Mouse (Mus musculus): ENCODE measurements at regions not wholly inside any gene's neighbourhood (a gene's known extent, or its start where the extent isn't known, plus 50 kb on each side); places are given as distances from the start of the nearest gene placed in this dataset.

- dilution Hi-C loops (cut with MboI; ENCODE audit: extremely low pct_ligation_motif_present, extremely low pct_unique_long_range_greater_than_20kb, low sequenced_read_pairs) (no loop called here), in situ Hi-C loops (cut with MboI; ENCODE audit: low pct_ligation_motif_present, low pct_unique_long_range_greater_than_20kb, low sequenced_read_pairs) (no loop called here)
- DNase-seq (ENCODE audit: extremely low read depth): no peak
- Histone ChIP-seq H3K9me3 (replicated peaks; ENCODE audit: low read length) (no peaks in the 10 kb centered on the region), H3K4me1 (ENCODE audit: control insufficient read depth in 1 of 2, insufficient read depth in 2 of 2) (no peaks in the 10 kb centered on the region), H3K27ac (ENCODE audit: insufficient read depth, low read depth) (no peak overlapping the region), H3K79me2 (replicated peaks; ENCODE audit: control insufficient read depth, extremely low read depth, insufficient read depth, poor library complexity, severe bottlenecking) (no peaks in the 10 kb centered on the region), H3K36me3 (replicated peaks in 1 of 2; ENCODE audit: control insufficient read depth in 1 of 2, insufficient read depth in 1 of 2, low read length in 1 of 2) (no peaks in the 10 kb centered on the region), H3K27me3 (replicated peaks) (no peaks in the 10 kb centered on the region), H3K4me3 (replicated peaks in 1 of 3; ENCODE audit: low read depth in 2 of 3, low read length in 2 of 3, poor library complexity in 1 of 3) (no peak overlapping the region), H3K4me2 (ENCODE audit: insufficient read depth, low read depth, poor library complexity, severe bottlenecking) (no peak overlapping the region), H3K9ac (ENCODE audit: insufficient read depth, low read depth) (no peak overlapping the region)
- TF ChIP-seq E2F4 (IDR thresholded peaks at IDR 0.05; ENCODE audit: insufficient replicate concordance, low read depth, low read length) (no peak), TCF12 (IDR thresholded peaks at IDR 0.05; ENCODE audit: low read depth, low read length) (no peak), HCFC1 (IDR thresholded peaks at IDR 0.05; ENCODE audit: low read depth, low read length) (no peak)
These were observed 130.6 kb upstream of the Mid1 start for GRCm38 (mm10) chrX:169554359-169554758.

- H3K4me2 ChIP-seq (ENCODE audit: insufficient read depth, low read depth, poor library complexity, severe bottlenecking): no peak overlapping the region
- H3K36me3 ChIP-seq (replicated peaks in 1 of 2; ENCODE audit: control insufficient read depth in 1 of 2, insufficient read depth in 1 of 2, low read length in 1 of 2): no peaks in the 10 kb centered on the region
- DNase-seq (ENCODE audit: extremely low read depth): no peak
- dilution Hi-C loops (cut with MboI; ENCODE audit: extremely low pct_ligation_motif_present, extremely low pct_unique_long_range_greater_than_20kb, low sequenced_read_pairs) (no loop called here), in situ Hi-C loops (cut with MboI; ENCODE audit: low pct_ligation_motif_present, low pct_unique_long_range_greater_than_20kb, low sequenced_read_pairs) (no loop called here)
- TF ChIP-seq CHD2 (IDR thresholded peaks at IDR 0.05; ENCODE audit: low read length): no peak
- TF ChIP-seq NRF1 (IDR thresholded peaks at IDR 0.05; ENCODE audit: low read depth, low read length): no peak
- TF ChIP-seq ZKSCAN1 (IDR thresholded peaks at IDR 0.05; ENCODE audit: borderline replicate concordance, low read depth, low read length): no peak
- no peak for TF ChIP-seq MXI1 (IDR thresholded peaks at IDR 0.05; ENCODE audit: low read depth, low read length)
- no peak for TF ChIP-seq IRF4 (IDR thresholded peaks at IDR 0.05; ENCODE audit: low read depth, low read length)
- TF ChIP-seq MAZ (IDR thresholded peaks at IDR 0.05; ENCODE audit: low read depth, low read length): no peak
- no peak for TF ChIP-seq ZNF384 (IDR thresholded peaks at IDR 0.05; ENCODE audit: low read depth, low read length)
- TF ChIP-seq TBP (conservative IDR thresholded peaks at IDR 0.05; ENCODE audit: low read depth, low read length): no peak
- TF ChIP-seq MEF2A (IDR thresholded peaks at IDR 0.05; ENCODE audit: borderline replicate concordance, low read depth, low read length): no peak
- TF ChIP-seq CHD1 (IDR thresholded peaks at IDR 0.05; ENCODE audit: low read depth, low read length): no peak
- TF ChIP-seq POLR2AphosphoS2 (IDR thresholded peaks at IDR 0.05; ENCODE audit: low read depth, low read length): no peak
- no peaks in the 10 kb centered on the region for H3K9me3 ChIP-seq (replicated peaks; ENCODE audit: low read length)
- no peak overlapping the region for H3K27ac ChIP-seq (ENCODE audit: insufficient read depth, low read depth)
- no peaks in the 10 kb centered on the region for H3K79me2 ChIP-seq (replicated peaks; ENCODE audit: control insufficient read depth, extremely low read depth, insufficient read depth, poor library complexity, severe bottlenecking)
- H3K27me3 ChIP-seq (replicated peaks): no peaks in the 10 kb centered on the region
- no peaks in the 10 kb centered on the region for H3K4me1 ChIP-seq (ENCODE audit: control insufficient read depth in 1 of 2, insufficient read depth in 2 of 2)
- H3K9ac ChIP-seq (ENCODE audit: insufficient read depth, low read depth): no peak overlapping the region
- no peak overlapping the region for H3K4me3 ChIP-seq (replicated peaks in 1 of 3; ENCODE audit: low read depth in 2 of 3, low read length in 2 of 3, poor library complexity in 1 of 3)
These were observed 132.1 kb upstream of the Mid1 start for GRCm38 (mm10) chrX:169552851-169553250.

- H3K9ac ChIP-seq (ENCODE audit: insufficient read depth, low read depth): no peak overlapping the region
- in situ Hi-C loops (cut with MboI; ENCODE audit: low pct_ligation_motif_present, low pct_unique_long_range_greater_than_20kb, low sequenced_read_pairs): no loop called here
- dilution Hi-C loops (cut with MboI; ENCODE audit: extremely low pct_ligation_motif_present, extremely low pct_unique_long_range_greater_than_20kb, low sequenced_read_pairs): no loop called here
- no peak for DNase-seq (ENCODE audit: extremely low read depth)
- no peaks in the 10 kb centered on the region for H3K79me2 ChIP-seq (replicated peaks; ENCODE audit: control insufficient read depth, extremely low read depth, insufficient read depth, poor library complexity, severe bottlenecking)
- H3K9me3 ChIP-seq (replicated peaks; ENCODE audit: low read length): no peaks in the 10 kb centered on the region
- H3K4me2 ChIP-seq (ENCODE audit: insufficient read depth, low read depth, poor library complexity, severe bottlenecking): no peak overlapping the region
- no peak overlapping the region for H3K27ac ChIP-seq (ENCODE audit: insufficient read depth, low read depth)
- TF ChIP-seq SMC3 (IDR thresholded peaks at IDR 0.05; ENCODE audit: low read depth, low read length) (no peak), ZC3H11A (IDR thresholded peaks at IDR 0.05; ENCODE audit: low read depth, low read length) (no peak)
- H3K4me1 ChIP-seq (ENCODE audit: control insufficient read depth in 1 of 2, insufficient read depth in 2 of 2): no peaks in the 10 kb centered on the region
- no peaks in the 10 kb centered on the region for H3K36me3 ChIP-seq (replicated peaks in 1 of 2; ENCODE audit: control insufficient read depth in 1 of 2, insufficient read depth in 1 of 2, low read length in 1 of 2)
- no peak overlapping the region for H3K4me3 ChIP-seq (replicated peaks in 1 of 3; ENCODE audit: low read depth in 2 of 3, low read length in 2 of 3, poor library complexity in 1 of 3)
- no peaks in the 10 kb centered on the region for H3K27me3 ChIP-seq (replicated peaks)
These were observed 141.0 kb upstream of the Mid1 start for GRCm38 (mm10) chrX:169544037-169544436.
